Mouse (Mus musculus) MEL (cell line): ENCODE data around the gene Rpl18. TPM values are rescaled to one million over a fixed set of nuclear protein-coding genes. Genes with fewer than 3 reads are reported as not detected.

Experiments
- DNase-seq: peaks from one replicate; pipeline ENCODE4 v3.0.0; 2011; ENCODE audit warnings: low read depth, low spot score
- H3K27ac ChIP-seq: 2 replicates; pipeline ENCODE4 v1.5.1; 2012; ENCODE audit warnings: low read depth, mild to moderate bottlenecking, control low read depth, low read length, moderate library complexity; ENCODE audit not compliant: control insufficient read depth
- H3K27me3 ChIP-seq, 2 experiments: fragments of 150-350 bp in 1 of 2; sonication (generic) in 1 of 2; 2 replicates each; pipeline ENCODE4 v1.6.1; 2012; ENCODE audit warnings: low read length in 2 of 2, mild to moderate bottlenecking in 2 of 2, improper control_type of control experiment in 1 of 2, moderate library complexity in 1 of 2; ENCODE audit not compliant: insufficient read depth in 2 of 2, control insufficient read depth in 1 of 2
- H3K36me3 ChIP-seq, 2 experiments: 2 replicates each; pipeline ENCODE4 v1.6.1; 2012 to 2014; ENCODE audit warnings: low read length in 2 of 2, improper control_type of control experiment in 1 of 2, inconsistent platforms in 1 of 2, mild to moderate bottlenecking in 1 of 2; ENCODE audit not compliant: insufficient read depth in 2 of 2, control insufficient read depth in 1 of 2
- H3K4me1 ChIP-seq, 2 experiments: fragments of 150-350 bp in 1 of 2; sonication (generic) in 1 of 2; 2 replicates each; pipeline ENCODE4 v1.6.1; 2012; ENCODE audit warnings: low read length in 2 of 2, improper control_type of control experiment in 1 of 2, mild to moderate bottlenecking in 1 of 2; ENCODE audit not compliant: insufficient read depth in 2 of 2, control insufficient read depth in 1 of 2
- H3K4me3 ChIP-seq, 2 experiments: fragments of 150-350 bp in 1 of 2; sonication (generic) in 1 of 2; 2 replicates each; pipeline ENCODE4 v1.5.1; 2012; ENCODE audit warnings: low read depth in 2 of 2, low read length in 2 of 2, mild to moderate bottlenecking in 2 of 2, moderate library complexity in 2 of 2, control low read depth in 1 of 2, improper control_type of control experiment in 1 of 2; ENCODE audit not compliant: control insufficient read depth in 1 of 2, insufficient read depth in 1 of 2
- H3K79me2 ChIP-seq: 2 replicates; pipeline ENCODE4 v1.6.1; 2012; ENCODE audit warnings: mild to moderate bottlenecking, low read length, moderate library complexity; ENCODE audit not compliant: control insufficient read depth, poor library complexity, insufficient read depth
- H3K9ac ChIP-seq: 2 replicates; pipeline ENCODE4 v1.6.1; 2012; ENCODE audit warnings: low read depth, mild to moderate bottlenecking, control low read depth, low read length, moderate library complexity; ENCODE audit not compliant: control insufficient read depth, poor library complexity, severe bottlenecking
- H3K9me3 ChIP-seq: fragments of 150-350 bp; sonication (generic); replicated peaks from 2 replicates; pipeline ENCODE4 v1.6.1; 2012; ENCODE audit warnings: mild to moderate bottlenecking, low read length, improper control_type of control experiment, moderate library complexity; ENCODE audit not compliant: insufficient read depth
- BHLHE40 ChIP-seq: IDR thresholded peaks from 2 replicates; pipeline ENCODE4 v1.6.1; 2012; ENCODE audit warnings: low read depth, mild to moderate bottlenecking, inconsistent platforms, low read length, improper control_type of control experiment, borderline replicate concordance
- CHD2 ChIP-seq: IDR thresholded peaks from 2 replicates; pipeline ENCODE4 v1.6.1; 2011; ENCODE audit warnings: low read length, improper control_type of control experiment
- CTCF ChIP-seq, 3 experiments: IDR thresholded peaks in 2 of 3; conservative IDR thresholded peaks in 1 of 3; 2 replicates each; pipeline ENCODE4 v1.5.1; 2011 to 2012; ENCODE audit warnings: low read length in 3 of 3, low read depth in 2 of 3, mild to moderate bottlenecking in 2 of 3, improper control_type of control experiment in 1 of 3, inconsistent platforms in 1 of 3, mixed read lengths in 1 of 3, moderate library complexity in 1 of 3; ENCODE audit not compliant: control insufficient read depth in 1 of 3, insufficient read depth in 1 of 3, poor library complexity in 1 of 3, severe bottlenecking in 1 of 3
- E2F4 ChIP-seq: IDR thresholded peaks from 2 replicates; pipeline ENCODE4 v1.6.1; 2011; ENCODE audit warnings: low read depth, low read length, improper control_type of control experiment, borderline replicate concordance
- EP300 ChIP-seq, 2 experiments: IDR thresholded peaks; 2 replicates each; pipeline ENCODE4 v1.6.1; 2011; ENCODE audit warnings: improper control_type of control experiment in 2 of 2, low read length in 2 of 2, low read depth in 1 of 2, mild to moderate bottlenecking in 1 of 2
- HCFC1 ChIP-seq: IDR thresholded peaks from 2 replicates; pipeline ENCODE4 v1.6.1; 2012; ENCODE audit warnings: low read depth, mild to moderate bottlenecking, inconsistent platforms, low read length, improper control_type of control experiment, moderate library complexity
- KAT2A ChIP-seq: conservative IDR thresholded peaks from 2 replicates; pipeline ENCODE4 v1.6.1; 2012; ENCODE audit warnings: low read depth, low read length, improper control_type of control experiment, inconsistent platforms
- MAX ChIP-seq: IDR thresholded peaks from 2 replicates; pipeline ENCODE4 v1.6.1; 2011; ENCODE audit warnings: low read length, improper control_type of control experiment
- MYB ChIP-seq: IDR thresholded peaks from 2 replicates; pipeline ENCODE4 v1.6.1; 2011; ENCODE audit warnings: mild to moderate bottlenecking, low read depth, low read length, improper control_type of control experiment
- MYC ChIP-seq: IDR thresholded peaks from 2 replicates; pipeline ENCODE4 v1.6.1; 2011; ENCODE audit warnings: low read depth, mild to moderate bottlenecking, low read length, improper control_type of control experiment, moderate library complexity
- NRF1 ChIP-seq: IDR thresholded peaks from 2 replicates; pipeline ENCODE4 v1.6.1; 2014; ENCODE audit warnings: low read depth, mild to moderate bottlenecking, inconsistent platforms, low read length, improper control_type of control experiment, moderate library complexity; ENCODE audit not compliant: poor library complexity, insufficient read depth, severe bottlenecking
- POLR2AphosphoS2 ChIP-seq: IDR thresholded peaks from 2 replicates; pipeline ENCODE4 v1.6.1; 2011; ENCODE audit warnings: low read length, improper control_type of control experiment
- POLR2AphosphoS5 ChIP-seq: IDR thresholded peaks from 2 replicates; pipeline ENCODE4 v1.6.1; 2012; ENCODE audit warnings: low read depth, borderline replicate concordance, mild to moderate bottlenecking, inconsistent platforms, low read length, moderate library complexity, mixed read lengths
- SIN3A ChIP-seq: IDR thresholded peaks from 2 replicates; pipeline ENCODE4 v1.6.1; 2012; ENCODE audit warnings: low read length, improper control_type of control experiment, inconsistent platforms
- TAL1 ChIP-seq: IDR thresholded peaks from 2 replicates; pipeline ENCODE4 v1.6.1; 2012; ENCODE audit warnings: mild to moderate bottlenecking, inconsistent platforms, low read length, moderate library complexity, mixed read lengths
- USF1 ChIP-seq: IDR thresholded peaks from 2 replicates; pipeline ENCODE4 v1.6.1; 2014; ENCODE audit warnings: low read depth, mild to moderate bottlenecking, inconsistent platforms, low read length, improper control_type of control experiment, moderate library complexity
- ZC3H11A ChIP-seq: IDR thresholded peaks from 2 replicates; pipeline ENCODE4 v1.6.1; 2012; ENCODE audit warnings: low read depth, mild to moderate bottlenecking, inconsistent platforms, low read length, improper control_type of control experiment
- ZKSCAN1 ChIP-seq: IDR thresholded peaks from 2 replicates; pipeline ENCODE4 v1.6.1; 2012; ENCODE audit warnings: low read depth, mild to moderate bottlenecking, inconsistent platforms, low read length, improper control_type of control experiment, moderate library complexity
- polyA plus RNA-seq, 2 experiments: library from polyadenylated mRNA; stranded (reverse) in 1 of 2; unstranded in 1 of 2; fragments of >175 nt in 1 of 2; fragments of >200 nt in 1 of 2; gene quantifications; 2 replicates each; pipeline versions ENCODE4 v1.2.1 to v1.2.4; 2012; ENCODE audit warnings: low replicate concordance in 2 of 2, low read depth in 1 of 2; ENCODE audit not compliant: insufficient read length in 2 of 2, insufficient read depth in 1 of 2, missing spikeins in 1 of 2
- total RNA-seq: library from RNA; depleted of rRNA; stranded (reverse); fragments of 300-350 nt; gene quantifications from 2 replicates; pipeline ENCODE4 v1.2.3, GENCODE M21; 2012

The Rpl18 gene
- total and polyA plus RNA-seq, 3 experiments, result 3,544 to 3,724 TPM; not detected in 1

DNA sequence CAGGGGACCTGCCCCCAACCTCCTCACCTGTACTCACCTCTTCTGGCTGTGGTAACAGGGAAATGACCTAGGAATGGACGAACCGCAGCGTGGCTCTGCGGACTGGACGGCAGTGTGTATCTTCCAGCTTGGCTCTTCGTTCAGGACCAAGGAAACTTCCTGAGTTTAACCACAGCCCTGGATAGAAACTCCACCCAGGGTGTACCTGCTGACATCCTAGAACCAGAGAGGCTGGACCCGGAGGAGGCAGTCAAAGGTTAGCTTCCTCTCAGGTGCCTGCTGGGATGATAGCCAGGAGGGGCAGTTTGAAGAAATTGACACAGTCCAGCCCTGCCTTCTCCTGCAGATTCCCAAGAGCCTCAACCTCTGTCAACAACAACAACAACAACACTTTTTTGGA lies 49.1 kb upstream of the Rpl18 start, which contains the start of gene Fut2:
Fut2 (minus strand) TSS at position 234 of the 400 bp plus-strand sequence.
- no peak for DNase-seq
- Histone ChIP-seq H3K79me2 (no peaks in the 10 kb centered on the region), H3K4me3 (no peak within 1 kb of the TSS), H3K4me1 (no peaks in the 10 kb centered on the region), H3K27me3 (peaks cover 0 to 2% of the 10 kb centered on the region in 2 experiments; a peak in 3 of 4 replicates), H3K27ac (no peak within 1 kb of the TSS), H3K9me3 (no peaks in the 10 kb centered on the region), H3K36me3 (no peaks in the 10 kb centered on the region), H3K9ac (no peak within 1 kb of the TSS)
- TF ChIP-seq E2F4, result no peak
- no peak for TF ChIP-seq EP300 (IDR thresholded peaks at IDR 0.05; ENCODE audit: low read depth in 1 of 2, low read length in 2 of 2)
- no peak for TF ChIP-seq CHD2
- TF ChIP-seq MAX, result no peak
- TF ChIP-seq MYB, result no peak
- TF ChIP-seq USF1, result no peak
- no peak for TF ChIP-seq ZC3H11A
- TF ChIP-seq NRF1, result no peak
- TF ChIP-seq CTCF (IDR thresholded peaks at IDR 0.05 in 2 of 3, conservative IDR thresholded peaks at IDR 0.05 in 1 of 3; ENCODE audit: control insufficient read depth in 1 of 3, insufficient read depth in 1 of 3, low read depth in 2 of 3, low read length in 3 of 3, poor library complexity in 1 of 3, severe bottlenecking in 1 of 3), result no peak
- no peak for TF ChIP-seq TAL1
- TF ChIP-seq ZKSCAN1, result no peak
- TF ChIP-seq KAT2A, result no peak
- TF ChIP-seq BHLHE40, result no peak
- no peak for TF ChIP-seq SIN3A

DNA sequence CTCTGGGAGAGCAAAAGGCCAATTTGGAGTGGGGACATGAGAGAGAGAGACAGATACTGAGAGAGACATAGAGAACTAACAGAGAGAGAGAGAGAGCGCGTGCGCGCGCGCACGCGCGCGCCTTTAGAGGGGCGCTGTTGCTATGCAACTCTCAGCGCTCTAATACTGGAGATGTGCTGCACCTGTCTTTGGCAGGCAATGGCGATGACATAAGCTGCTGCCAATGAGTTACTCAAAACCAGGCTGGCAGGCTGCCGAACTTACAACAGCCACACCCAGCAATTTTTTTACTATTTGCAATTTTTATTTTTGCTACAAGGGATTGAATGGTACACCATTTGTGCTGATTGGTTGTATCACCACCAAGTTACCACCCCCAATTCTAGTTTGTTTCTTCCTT lies 47.5 kb upstream of the Rpl18 start:
- H3K9me3 ChIP-seq, result no peaks in the 10 kb centered on the region
- no peak for TF ChIP-seq MYC
- TF ChIP-seq HCFC1, result no peak
- TF ChIP-seq CHD2, result no peak
- no peak for TF ChIP-seq POLR2AphosphoS2
- no peak for TF ChIP-seq SIN3A
- TF ChIP-seq POLR2AphosphoS5, result no peak
- TF ChIP-seq, all 39 proteins: peak for 0
- no peak overlapping the region for H3K27ac ChIP-seq
- H3K9ac ChIP-seq, result no peak overlapping the region
- H3K4me1 ChIP-seq, result no peaks in the 10 kb centered on the region
- no peak overlapping the region for H3K4me3 ChIP-seq
- H3K79me2 ChIP-seq, result no peaks in the 10 kb centered on the region
- no peaks in the 10 kb centered on the region for H3K36me3 ChIP-seq
- peaks cover 0 to 4% of the 10 kb centered on the region in 2 experiments; a peak in 3 of 4 replicates for H3K27me3 ChIP-seq
- no peak for DNase-seq
